Mouse (Mus musculus): ENCODE data around the gene Rgs1. TPM values are rescaled to one million over a fixed set of nuclear protein-coding genes. Genes with fewer than 3 reads are reported as not detected.

Gene Rgs1
- total and polyA plus RNA-seq, 3 experiments: 1.6 to 238 (median 101) TPM

DNA sequence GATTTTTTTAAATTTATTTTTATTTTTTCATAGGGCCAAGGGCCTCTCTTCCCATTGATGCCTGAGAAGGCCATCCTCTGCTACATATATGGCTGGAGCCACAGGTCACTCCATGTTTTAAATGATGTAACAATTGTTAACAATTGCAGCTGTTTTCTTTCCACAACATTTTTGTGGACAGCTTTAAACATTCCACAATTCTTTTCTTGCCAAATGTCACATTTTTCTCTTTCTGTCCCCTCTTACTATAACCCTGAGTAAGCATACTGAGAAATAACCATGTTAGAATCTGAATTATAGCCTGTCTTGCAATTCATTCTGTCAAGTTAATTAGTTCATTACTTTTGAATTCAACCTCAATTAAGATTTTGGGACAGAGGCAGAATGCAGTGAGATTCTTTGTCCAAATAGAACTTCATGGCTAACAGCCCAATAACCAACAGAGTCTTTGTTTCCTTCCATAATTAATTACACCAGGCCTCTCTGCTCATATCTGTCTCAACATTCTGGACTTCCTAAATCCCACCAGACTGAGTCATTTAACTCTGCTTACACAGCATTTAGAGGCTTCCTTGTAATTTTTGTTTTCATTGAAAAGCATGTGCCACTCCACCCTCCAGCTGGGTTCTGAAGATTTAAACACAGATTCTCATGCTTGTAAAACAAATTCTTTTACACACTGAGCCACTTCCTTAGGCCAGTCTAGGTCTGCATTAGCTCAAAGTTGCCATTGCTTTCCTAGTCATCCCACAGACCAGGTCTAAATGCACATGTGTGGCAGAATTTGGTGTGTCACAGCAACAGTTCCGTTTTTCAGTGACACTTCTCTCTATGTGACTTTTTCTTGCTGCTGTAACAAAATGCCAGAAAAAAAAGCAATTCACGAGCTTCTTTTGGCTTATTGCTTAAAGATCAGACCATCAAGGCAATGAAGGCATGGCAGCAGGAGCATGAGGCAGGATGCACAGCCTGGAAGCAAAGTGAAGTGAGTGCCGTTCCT lies 18.7 kb upstream of the Rgs1 start:
- H3K4me1 ChIP-seq (ENCODE audit: insufficient read depth, low read depth, low read length): peaks cover 24% of the 10 kb centered on the region
- ATAC-seq (ENCODE audit: extremely low read depth, insufficient number of reproducible peaks, low FRiP score, poor library complexity, severe bottlenecking): no peak
- H3K4me3 ChIP-seq (ENCODE audit: low read depth, low read length): no peak overlapping the region
- DNase-seq (ENCODE audit: low spot score): no peak
- H3K36me3 ChIP-seq (replicated peaks): no peaks in the 10 kb centered on the region
- H3K27me3 ChIP-seq (ENCODE audit: insufficient read depth, low read length): peaks cover 2% of the 10 kb centered on the region; the same call in 1 of the 2 replicates
- H3K9me3 ChIP-seq (replicated peaks): no peaks in the 10 kb centered on the region
- TF ChIP-seq GATA1 (IDR thresholded peaks at IDR 0.05; ENCODE audit: borderline replicate concordance, low read length) (no peak), GATA2 (IDR thresholded peaks at IDR 0.05; ENCODE audit: borderline replicate concordance, low read depth, low read length) (no peak)

DNA sequence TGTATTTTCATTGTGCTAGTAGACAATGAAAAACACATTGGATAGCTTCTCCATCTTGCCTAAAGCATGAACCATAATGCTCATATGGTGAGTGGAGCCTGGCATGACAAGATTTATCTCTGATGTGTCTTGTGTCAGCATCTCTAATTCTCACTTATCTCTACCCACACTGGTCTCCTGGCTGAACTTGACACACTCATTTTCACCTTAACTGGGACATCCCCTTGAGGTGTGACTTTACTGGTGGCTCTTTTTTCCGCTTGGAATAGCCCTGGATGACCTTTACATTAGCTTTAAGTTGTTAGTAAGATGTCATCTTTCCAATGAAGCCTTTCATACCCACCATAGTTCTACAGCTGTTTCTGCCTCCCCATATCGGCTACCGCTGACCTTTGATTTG lies 15.0 kb upstream of the Rgs1 start:
- H3K4me3 ChIP-seq (ENCODE audit: low read depth, low read length): no peak overlapping the region
- no peaks in the 10 kb centered on the region for H3K9me3 ChIP-seq (replicated peaks)
- peaks cover 2% of the 10 kb centered on the region; the same call in 1 of the 2 replicates for H3K27me3 ChIP-seq (ENCODE audit: insufficient read depth, low read length)
- no peak for TF ChIP-seq GATA2 (IDR thresholded peaks at IDR 0.05; ENCODE audit: borderline replicate concordance, low read depth, low read length)
- no peak for TF ChIP-seq TAL1 (conservative IDR thresholded peaks at IDR 0.05; ENCODE audit: low read depth, low read length)
- TF ChIP-seq GATA1 (IDR thresholded peaks at IDR 0.05; ENCODE audit: borderline replicate concordance, low read length): no peak
- no peak for TF ChIP-seq CTCF (IDR thresholded peaks at IDR 0.05; ENCODE audit: low read depth, low read length)
- no peak for TF ChIP-seq POLR2AphosphoS5 (IDR thresholded peaks at IDR 0.05; ENCODE audit: insufficient replicate concordance, low read depth, low read length)
- no peak for ATAC-seq (ENCODE audit: extremely low read depth, insufficient number of reproducible peaks, low FRiP score, poor library complexity, severe bottlenecking)
- DNase-seq (ENCODE audit: low spot score): no peak
- H3K36me3 ChIP-seq (replicated peaks): no peaks in the 10 kb centered on the region
- H3K4me1 ChIP-seq (ENCODE audit: insufficient read depth, low read depth, low read length): peaks cover 22% of the 10 kb centered on the region

DNA sequence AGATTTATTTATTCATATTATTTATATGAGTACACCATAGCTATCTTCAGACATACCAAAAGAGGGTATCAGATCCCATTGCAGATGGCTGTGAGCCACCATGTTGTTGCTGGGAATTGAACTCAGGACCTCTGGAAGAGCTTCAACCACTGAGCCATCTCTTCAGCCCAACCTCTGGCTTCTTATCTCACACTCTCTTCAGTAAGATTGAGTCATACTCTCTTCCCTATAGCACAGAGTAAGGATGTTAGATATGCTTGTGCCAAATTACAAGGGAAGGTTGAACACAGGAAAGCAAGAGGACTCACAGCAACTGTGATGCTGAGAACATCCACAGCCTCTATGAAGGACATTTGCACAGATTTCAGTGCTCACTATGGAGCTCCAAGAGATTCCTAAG lies 13.0 kb upstream of the Rgs1 start:
- no peak for TF ChIP-seq TAL1 (conservative IDR thresholded peaks at IDR 0.05; ENCODE audit: low read depth, low read length)
- TF ChIP-seq GATA2 (IDR thresholded peaks at IDR 0.05; ENCODE audit: borderline replicate concordance, low read depth, low read length): no peak
- TF ChIP-seq GATA1 (IDR thresholded peaks at IDR 0.05; ENCODE audit: borderline replicate concordance, low read length): no peak
- no peak for TF ChIP-seq POLR2AphosphoS5 (IDR thresholded peaks at IDR 0.05; ENCODE audit: insufficient replicate concordance, low read depth, low read length)
- no peak for TF ChIP-seq CTCF (IDR thresholded peaks at IDR 0.05; ENCODE audit: low read depth, low read length)
- Histone ChIP-seq H3K36me3 (replicated peaks) (no peaks in the 10 kb centered on the region), H3K27me3 (ENCODE audit: insufficient read depth, low read length) (peaks cover 2% of the 10 kb centered on the region; the same call in 1 of the 2 replicates), H3K4me3 (ENCODE audit: low read depth, low read length) (no peak overlapping the region), H3K9me3 (replicated peaks) (no peaks in the 10 kb centered on the region), H3K4me1 (ENCODE audit: insufficient read depth, low read depth, low read length) (peaks cover 30% of the 10 kb centered on the region)
- ATAC-seq (ENCODE audit: extremely low read depth, insufficient number of reproducible peaks, low FRiP score, poor library complexity, severe bottlenecking) (no peak), DNase-seq (ENCODE audit: low spot score) (no peak)

DNA sequence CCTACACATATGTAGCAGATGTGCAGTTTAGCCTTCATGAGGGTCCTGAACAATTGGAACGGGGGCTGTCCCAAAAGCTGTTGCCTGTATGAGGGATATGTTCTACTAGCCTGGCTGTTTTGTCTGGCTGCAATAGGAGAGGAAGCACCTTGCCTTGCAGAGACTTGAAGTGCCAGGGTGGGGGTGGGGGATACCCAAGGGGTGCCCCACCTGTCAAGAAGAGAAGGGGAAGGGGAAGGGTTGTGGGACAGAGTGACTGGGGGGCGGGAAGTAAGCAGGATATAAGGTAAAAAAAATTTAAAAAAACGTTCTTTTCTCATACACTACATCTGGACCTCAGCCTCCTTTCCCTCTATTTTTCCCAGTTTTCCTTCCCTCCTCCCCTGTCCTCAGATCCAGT lies 9.7 kb upstream of the Rgs1 start:
- H3K4me3 ChIP-seq (ENCODE audit: low read depth, low read length): no peak overlapping the region
- H3K4me1 ChIP-seq (ENCODE audit: insufficient read depth, low read depth, low read length): peaks cover 26% of the 10 kb centered on the region
- no peak for ATAC-seq (ENCODE audit: extremely low read depth, insufficient number of reproducible peaks, low FRiP score, poor library complexity, severe bottlenecking)
- TF ChIP-seq POLR2AphosphoS5 (IDR thresholded peaks at IDR 0.05; ENCODE audit: insufficient replicate concordance, low read depth, low read length) (no peak), TAL1 (conservative IDR thresholded peaks at IDR 0.05; ENCODE audit: low read depth, low read length) (no peak), CTCF (IDR thresholded peaks at IDR 0.05; ENCODE audit: low read depth, low read length) (no peak), GATA1 (IDR thresholded peaks at IDR 0.05; ENCODE audit: borderline replicate concordance, low read length) (no peak), GATA2 (IDR thresholded peaks at IDR 0.05; ENCODE audit: borderline replicate concordance, low read depth, low read length) (no peak)
- DNase-seq (ENCODE audit: low spot score): no peak
- peaks cover 2% of the 10 kb centered on the region; the same call in 1 of the 2 replicates for H3K27me3 ChIP-seq (ENCODE audit: insufficient read depth, low read length)
- no peaks in the 10 kb centered on the region for H3K9me3 ChIP-seq (replicated peaks)
- H3K36me3 ChIP-seq (replicated peaks): no peaks in the 10 kb centered on the region

DNA sequence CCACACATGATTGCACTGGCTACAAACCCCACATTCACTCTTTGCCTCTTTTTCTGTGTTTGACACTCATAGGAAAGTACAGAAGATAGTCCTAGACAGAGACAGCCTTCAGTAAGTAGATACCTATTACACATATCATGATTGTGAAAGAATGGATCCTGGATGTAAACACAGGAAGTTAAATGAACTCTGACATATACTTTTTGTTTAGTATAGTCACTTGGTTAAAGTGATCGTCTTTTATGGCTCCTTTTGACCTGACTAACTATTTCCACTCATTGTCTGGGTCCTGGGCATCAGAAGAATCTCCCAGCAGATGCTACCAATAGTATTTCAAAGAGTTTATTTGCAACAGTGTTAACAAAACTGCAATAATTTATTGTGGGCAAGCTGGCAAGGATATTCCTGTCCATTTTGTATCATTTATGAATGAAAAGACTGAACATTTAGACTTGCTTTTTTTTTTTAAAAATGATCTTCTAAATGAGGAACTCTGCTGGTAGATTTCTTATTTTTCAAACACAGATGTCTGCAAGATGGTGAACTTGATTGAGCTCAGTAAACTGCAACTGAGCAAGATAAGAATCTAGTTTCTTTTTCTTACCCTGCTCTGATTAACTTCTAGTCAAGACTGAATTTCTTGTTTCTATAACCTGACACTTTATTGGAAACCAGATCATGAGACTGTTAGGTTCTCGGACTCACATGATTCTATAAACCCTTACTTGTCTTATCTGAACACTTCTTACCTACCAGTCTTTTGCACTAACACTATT lies 7.7 kb upstream of the Rgs1 start:
- peaks cover 20% of the 10 kb centered on the region for H3K4me1 ChIP-seq (ENCODE audit: insufficient read depth, low read depth, low read length)
- no peaks in the 10 kb centered on the region for H3K9me3 ChIP-seq (replicated peaks)
- no peak for DNase-seq (ENCODE audit: low spot score)
- ATAC-seq (ENCODE audit: extremely low read depth, insufficient number of reproducible peaks, low FRiP score, poor library complexity, severe bottlenecking): peak; percentile 78
- H3K36me3 ChIP-seq (replicated peaks): no peaks in the 10 kb centered on the region
- TF ChIP-seq POLR2AphosphoS5 (IDR thresholded peaks at IDR 0.05; ENCODE audit: insufficient replicate concordance, low read depth, low read length): no peak
- TF ChIP-seq TAL1 (conservative IDR thresholded peaks at IDR 0.05; ENCODE audit: low read depth, low read length): no peak
- TF ChIP-seq GATA1 (IDR thresholded peaks at IDR 0.05; ENCODE audit: borderline replicate concordance, low read length): no peak
- TF ChIP-seq GATA2 (IDR thresholded peaks at IDR 0.05; ENCODE audit: borderline replicate concordance, low read depth, low read length): no peak
- no peak for TF ChIP-seq CTCF (IDR thresholded peaks at IDR 0.05; ENCODE audit: low read depth, low read length)
- H3K4me3 ChIP-seq (ENCODE audit: low read depth, low read length): no peak overlapping the region
- no peaks in the 10 kb centered on the region for H3K27me3 ChIP-seq (ENCODE audit: insufficient read depth, low read length)

DNA sequence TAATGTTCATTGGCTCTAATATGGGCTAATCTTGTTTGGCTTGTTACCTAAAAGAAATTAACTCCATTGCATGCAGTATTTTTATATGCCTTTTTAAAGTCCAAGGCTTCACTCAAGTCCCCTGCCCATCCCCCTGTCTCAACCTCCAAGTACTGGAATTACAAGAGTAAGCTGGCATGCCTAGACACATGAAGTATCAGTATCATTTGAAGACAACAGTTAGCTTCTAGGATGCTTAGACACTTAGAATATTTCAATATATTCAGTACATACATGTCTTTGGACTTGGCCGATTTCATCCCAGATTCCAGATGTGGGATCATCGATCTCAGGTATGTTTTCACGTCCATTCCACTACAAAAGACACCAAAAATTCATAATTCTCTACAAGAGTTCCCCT lies 836 bp downstream of the Rgs1 start:
- no peak for DNase-seq (ENCODE audit: low spot score)
- H3K9me3 ChIP-seq (replicated peaks): no peaks in the 10 kb centered on the region
- peak overlapping the region; percentile 65 for H3K4me3 ChIP-seq (ENCODE audit: low read depth, low read length)
- H3K36me3 ChIP-seq (replicated peaks): peaks cover 7% of the 10 kb centered on the region
- TF ChIP-seq GATA1 (IDR thresholded peaks at IDR 0.05; ENCODE audit: borderline replicate concordance, low read length) (no peak), CTCF (IDR thresholded peaks at IDR 0.05; ENCODE audit: low read depth, low read length) (no peak), TAL1 (conservative IDR thresholded peaks at IDR 0.05; ENCODE audit: low read depth, low read length) (no peak), POLR2AphosphoS5 (IDR thresholded peaks at IDR 0.05; ENCODE audit: insufficient replicate concordance, low read depth, low read length) (no peak), GATA2 (IDR thresholded peaks at IDR 0.05; ENCODE audit: borderline replicate concordance, low read depth, low read length) (no peak)
- peaks cover 11% of the 10 kb centered on the region for H3K4me1 ChIP-seq (ENCODE audit: insufficient read depth, low read depth, low read length)
- H3K27me3 ChIP-seq (ENCODE audit: insufficient read depth, low read length): no peaks in the 10 kb centered on the region
- ATAC-seq (ENCODE audit: extremely low read depth, insufficient number of reproducible peaks, low FRiP score, poor library complexity, severe bottlenecking): no peak
